ENCODE assay signal across 13 mouse cellular contexts in the genomic region with DNA sequence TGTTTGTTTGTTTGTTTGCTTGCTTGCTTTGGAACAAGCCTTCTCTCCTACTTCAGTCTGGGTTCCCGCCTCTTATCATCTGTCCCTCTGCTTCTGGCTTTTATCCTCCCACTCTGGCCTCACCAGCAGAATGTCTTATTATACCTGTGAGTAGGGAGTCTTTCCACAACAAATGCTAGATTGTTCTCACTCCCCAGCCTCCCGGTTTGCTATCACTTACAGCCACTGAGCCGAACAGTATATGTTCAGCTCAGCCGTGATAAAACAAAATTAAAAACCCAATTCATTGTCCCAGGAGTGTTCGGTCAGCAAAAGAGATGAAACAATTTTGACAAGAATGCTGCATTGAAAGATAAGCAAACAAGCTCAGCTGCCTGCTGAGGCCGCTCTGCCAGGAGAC. TPM values are rescaled to one million over a fixed set of nuclear protein-coding genes. Genes with fewer than 3 reads are reported as not detected.
DNase-seq lines count a peak whose midpoint lies in the region; ATAC-seq lines count a peak whose summit lies in the region.
"Had no signal": no experiment of that assay in that cellular context is flagged by ENCODE, and none has a peak within 500 bp of the region (broad histone marks: within the 10 kb centered on the region; RNA-seq: fewer than 3 reads in every experiment).

No protein-coding gene starts in this region.

- no peak for ATAC-seq in heart, embryonic 15.5 days (replicated peaks; ENCODE audit: insufficient number of reproducible peaks, insufficient read depth, low FRiP score, low read depth)
- ATAC-seq in neural tube, embryonic 15.5 days (ENCODE audit: low FRiP score): no peak
- ATAC-seq in liver, embryonic 11.5 days (replicated peaks; ENCODE audit: low FRiP score): peak; percentile 72
- ATAC-seq in megakaryocyte-erythroid progenitor cell, adult 5-6 weeks (replicated peaks; ENCODE audit: low FRiP score, low TSS enrichment, poor library complexity, severe bottlenecking): peak; percentile 74
- ATAC-seq: forebrain, embryonic 15.5 days; midbrain, embryonic 13.5 days had no signal

- H3K27ac ChIP-seq in heart, embryonic 15.5 days: peak overlapping the region; percentile 29
- peak overlapping the region; percentile 14; the same call in 1 of the 2 replicates for H3K27ac ChIP-seq in neural tube, embryonic 15.5 days (replicated peaks)
- H3K27ac ChIP-seq in liver, embryonic 11.5 days (ENCODE audit: low read depth, low read length): peak overlapping the region; percentile 84
- H3K27ac ChIP-seq: embryonic facial prominence, embryonic 15.5 days; limb, embryonic 15.5 days; midbrain, embryonic 13.5 days had no signal

- H3K4me1 ChIP-seq in heart, embryonic 15.5 days (replicated peaks): peaks cover 44% of the 10 kb centered on the region
- H3K4me1 ChIP-seq in neural tube, embryonic 15.5 days: peaks cover 33% of the 10 kb centered on the region
- peaks cover 54% of the 10 kb centered on the region for H3K4me1 ChIP-seq in liver, embryonic 11.5 days (replicated peaks; ENCODE audit: control insufficient read depth, insufficient read depth, low read length)
- H3K4me1 ChIP-seq: embryonic facial prominence, embryonic 15.5 days; limb, embryonic 15.5 days had no signal

- no peaks in the 10 kb centered on the region for H3K9me3 ChIP-seq in heart, embryonic 15.5 days (replicated peaks)
- no peaks in the 10 kb centered on the region for H3K9me3 ChIP-seq in neural tube, embryonic 15.5 days (replicated peaks)
- H3K9me3 ChIP-seq in liver, embryonic 11.5 days (ENCODE audit: control insufficient read depth, low read length): no peaks in the 10 kb centered on the region
- H3K9me3 ChIP-seq: embryonic facial prominence, embryonic 15.5 days; forebrain, embryonic 15.5 days; limb, embryonic 15.5 days; midbrain, embryonic 13.5 days had no signal

- H3K9ac ChIP-seq in heart, embryonic 15.5 days: no peak overlapping the region
- H3K9ac ChIP-seq in neural tube, embryonic 15.5 days (replicated peaks): no peak overlapping the region
- H3K9ac ChIP-seq in liver, embryonic 11.5 days (ENCODE audit: low read depth, low read length): peak overlapping the region; percentile 39
- H3K9ac ChIP-seq: embryonic facial prominence, embryonic 15.5 days; forebrain, embryonic 15.5 days; limb, embryonic 15.5 days had no signal

- 24% methylated on average over 6 of the region's 6 CpGs for WGBS in heart, embryonic 15.5 days
- 52% methylated on average over 6 of the region's 6 CpGs for WGBS in neural tube, embryonic 15.5 days
- WGBS in liver, embryonic 11.5 days: 26% methylated on average over 6 of the region's 6 CpGs

- DNase-seq in heart, adult 18-20 months: no peak
- no peak for DNase-seq in neural tube, embryonic 10.5 days (ENCODE audit: extremely low spot score, low spot score)
- DNase-seq in liver, embryonic 11.5 days (ENCODE audit: low spot score): no peak
- DNase-seq in thymus, postnatal 14 days: no peak
- DNase-seq: adrenal gland, adult 8-10 months; lung, postnatal 4 days had no signal

- H3K36me3 ChIP-seq in heart, embryonic 15.5 days: no peaks in the 10 kb centered on the region
- H3K36me3 ChIP-seq in neural tube, embryonic 15.5 days: no peaks in the 10 kb centered on the region
- H3K36me3 ChIP-seq in liver, embryonic 11.5 days (ENCODE audit: control insufficient read depth, insufficient read depth, low read length): no peaks in the 10 kb centered on the region
- H3K36me3 ChIP-seq: embryonic facial prominence, embryonic 15.5 days; forebrain, embryonic 15.5 days; limb, embryonic 15.5 days; midbrain, embryonic 13.5 days had no signal

- H3K4me3 ChIP-seq in heart, embryonic 15.5 days: no peak overlapping the region
- H3K4me3 ChIP-seq in neural tube, embryonic 15.5 days (replicated peaks): no peak overlapping the region
- no peak overlapping the region for H3K4me3 ChIP-seq in liver, embryonic 11.5 days (ENCODE audit: low read depth, low read length)
- H3K4me3 ChIP-seq: embryonic facial prominence, embryonic 15.5 days; forebrain, embryonic 15.5 days; limb, embryonic 15.5 days; midbrain, embryonic 13.5 days had no signal

- H3K27me3 ChIP-seq in heart, embryonic 15.5 days: no peaks in the 10 kb centered on the region
- no peaks in the 10 kb centered on the region for H3K27me3 ChIP-seq in neural tube, embryonic 15.5 days (replicated peaks)
- no peaks in the 10 kb centered on the region for H3K27me3 ChIP-seq in liver, embryonic 11.5 days (replicated peaks; ENCODE audit: control insufficient read depth, insufficient read depth, low read length)
- H3K27me3 ChIP-seq: embryonic facial prominence, embryonic 15.5 days; forebrain, embryonic 15.5 days; limb, embryonic 15.5 days; midbrain, embryonic 13.5 days had no signal

- no peak overlapping the region for H3K4me2 ChIP-seq in heart, embryonic 15.5 days
- H3K4me2 ChIP-seq in neural tube, embryonic 15.5 days: no peak overlapping the region
- H3K4me2 ChIP-seq in liver, embryonic 11.5 days: peak overlapping the region; percentile 5
- H3K4me2 ChIP-seq: embryonic facial prominence, embryonic 15.5 days; forebrain, embryonic 15.5 days; limb, embryonic 15.5 days; midbrain, embryonic 13.5 days had no signal

RNA-seq across cellular contexts. Expression of a gene that starts 5.4 kb away (rescaled TPM):
- polyA plus RNA-seq in heart, embryonic 15.5 days (2015; fragmentation: Nextera tagmentation; extraction: Ambion mirVana): 6.5 and 8.6 TPM in 2 replicates
- 10 to 100 TPM; 64.6 to 75.1 TPM for total RNA-seq in heart, adult 18-20 months (2021)
- 10.4 and 11.4 TPM in 2 replicates for polyA plus RNA-seq in neural tube, embryonic 15.5 days (2015; fragmentation: Nextera tagmentation; extraction: Ambion mirVana)
- polyA plus RNA-seq in liver, embryonic 11.5 days (2014; fragmentation: Nextera tagmentation; extraction: Ambion mirVana): 1.8 and 2.4 TPM in 2 replicates
- total RNA-seq in megakaryocyte-erythroid progenitor cell, adult 5-6 weeks (2014; fragmentation: Nextera tagmentation): 11.4 and 12.0 TPM in 2 replicates
- 17.9 and 37.0 TPM in 2 replicates for total RNA-seq in megakaryocyte-erythroid progenitor cell, adult 5-6 weeks (2017)

RNA-seq across cellular contexts. Expression of a gene that starts 47.0 kb away (rescaled TPM):
- 197 and 200 TPM in 2 replicates for polyA plus RNA-seq in heart, embryonic 15.5 days (2015; fragmentation: Nextera tagmentation; extraction: Ambion mirVana)
- total RNA-seq in heart, adult 18-20 months (2021): 10 to 100 TPM; 62.8 to 68.0 TPM
- 85.8 and 114 TPM in 2 replicates for polyA plus RNA-seq in neural tube, embryonic 15.5 days (2015; fragmentation: Nextera tagmentation; extraction: Ambion mirVana)
- 244 and 245 TPM in 2 replicates for polyA plus RNA-seq in liver, embryonic 11.5 days (2014; fragmentation: Nextera tagmentation; extraction: Ambion mirVana)
- total RNA-seq in megakaryocyte-erythroid progenitor cell, adult 5-6 weeks (2014; fragmentation: Nextera tagmentation): 212 and 213 TPM in 2 replicates
- total RNA-seq in megakaryocyte-erythroid progenitor cell, adult 5-6 weeks (2017): 270 and 362 TPM in 2 replicates

Comparison
In these comparisons a context has a peak if more than half of its experiments do, and no peak if none do; other contexts are left out.
1. ATAC-seq: peak in liver, embryonic 11.5 days (single experiment) and megakaryocyte-erythroid progenitor cell, adult 5-6 weeks (single experiment); none in heart, embryonic 15.5 days (single experiment) and neural tube, embryonic 15.5 days (single experiment).
2. H3K27ac ChIP-seq: peak in every context shown above with its lines; median percentile 84 in liver, embryonic 11.5 days; 29 in heart, embryonic 15.5 days; 14 in neural tube, embryonic 15.5 days.